Mouse (Mus musculus) heart, embryonic 13.5 days (tissue): ENCODE results near the gene Efnb1. TPM values are rescaled to one million over a fixed set of nuclear protein-coding genes. Genes with fewer than 3 reads are reported as not detected.
A peak's percentile ranks its signal among the peaks of the same experiment; 100 is the strongest.
"Not testable (repeated sequence)": the region's sequence is repeated elsewhere in the genome, so short reads cannot be mapped to it uniquely, and the experiment has no call there.

ENCODE experiments used
- ATAC-seq: fragments of 200-750 bp; cut with Nextera tagmentation; 2 replicates; pipeline ENCODE4 v1.8.0; 2017; ENCODE audit warnings: moderate TSS enrichment; ENCODE audit not compliant: insufficient number of reproducible peaks, low FRiP score, low TSS enrichment; ENCODE audit errors: extremely low read depth
- H3K27ac ChIP-seq: fragments of 300-500 bp; sonication (generic); replicated peaks from 2 replicates; pipeline ENCODE4 v1.5.1; 2015; ENCODE audit warnings: moderate library complexity, mild to moderate bottlenecking, inconsistent platforms
- H3K27me3 ChIP-seq: fragments of 300-500 bp; sonication (generic); replicated peaks from 2 replicates; pipeline ENCODE4 v1.6.1; 2015; ENCODE audit warnings: mild to moderate bottlenecking, inconsistent platforms
- H3K36me3 ChIP-seq: fragments of 300-500 bp; sonication (generic); 2 replicates; pipeline ENCODE4 v1.6.1; 2015; ENCODE audit warnings: mild to moderate bottlenecking, inconsistent platforms
- H3K4me1 ChIP-seq: fragments of 300-500 bp; sonication (generic); 2 replicates; pipeline ENCODE4 v1.6.1; 2015; ENCODE audit warnings: inconsistent platforms
- H3K4me2 ChIP-seq: fragments of 300-500 bp; sonication (generic); 2 replicates; pipeline ENCODE4 v1.6.1; 2015; ENCODE audit warnings: inconsistent platforms, mild to moderate bottlenecking, moderate library complexity
- H3K4me3 ChIP-seq: fragments of 300-500 bp; sonication (generic); 2 replicates; pipeline ENCODE4 v1.5.1; 2015; ENCODE audit warnings: moderate library complexity, mild to moderate bottlenecking, inconsistent platforms
- H3K9ac ChIP-seq: fragments of 300-500 bp; sonication (generic); 2 replicates; pipeline ENCODE4 v1.6.1; 2015; ENCODE audit warnings: inconsistent platforms, mild to moderate bottlenecking, moderate library complexity
- H3K9me3 ChIP-seq: fragments of 300-500 bp; sonication (generic); 2 replicates; pipeline ENCODE4 v1.6.1; 2016; ENCODE audit warnings: inconsistent platforms
- WGBS: fragments of 180-500 bp; shearing (Covaris S2); methylation state at CpG from one replicate; pipeline ENCODE4 v1.1.7; 2015; ENCODE audit warnings: mixed read lengths; 5-methylcytosine and 5-hydroxymethylcytosine counted together
- polyA plus RNA-seq: library from polyadenylated mRNA; unstranded; fragments of >200 nt; fragmentation: Nextera tagmentation; extraction: Ambion mirVana; gene quantifications from 2 replicates; pipeline ENCODE4 v1.2.1, GENCODE M21; 2015

Efnb1 gene
- polyA plus RNA-seq: 20.6 and 20.8 TPM in 2 replicates

DNA sequence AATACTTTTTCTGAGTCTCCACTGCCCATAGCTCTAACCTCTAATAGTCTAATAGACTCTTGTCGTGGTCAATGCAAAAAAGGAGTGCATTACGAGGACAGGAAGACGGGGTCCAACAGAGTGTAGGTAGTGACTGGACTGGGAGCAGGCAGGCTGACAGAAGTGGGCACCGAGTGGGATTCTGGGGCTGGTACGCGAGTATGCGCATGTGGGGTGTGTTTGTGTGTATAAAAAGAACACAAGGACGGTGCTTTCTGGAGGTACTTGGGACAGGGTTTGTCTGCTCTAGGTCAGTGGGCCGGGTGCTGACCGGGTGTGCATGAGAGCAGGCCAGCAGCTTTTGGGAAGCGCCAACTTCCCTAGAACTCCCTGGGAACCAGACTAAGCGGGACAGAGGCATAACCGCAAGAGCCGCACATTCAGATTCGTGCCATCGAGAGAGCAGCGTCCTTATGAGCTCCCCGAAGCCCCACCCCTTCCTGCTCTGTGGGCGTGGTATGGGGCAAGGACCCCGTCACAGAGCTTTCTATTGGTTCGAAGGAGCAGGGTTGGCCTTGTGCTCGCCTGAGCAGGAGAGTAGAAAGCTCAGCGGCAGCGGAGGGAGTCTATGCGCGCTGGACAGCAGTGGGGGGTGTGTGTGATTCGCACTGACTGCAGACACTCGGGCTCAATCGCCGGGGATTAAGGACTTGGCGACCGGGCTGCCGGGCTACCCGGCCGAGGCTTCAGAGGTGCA lies at the start of gene Efnb1:
TSS of gene Efnb1 (plus strand) at position 608 of the 736 bp plus-strand sequence.
- Histone ChIP-seq H3K4me2 (peak within 1 kb of the TSS; percentile 73), H3K9me3 (no peaks in the 10 kb centered on the region), H3K4me1 (peaks cover 20% of the 10 kb centered on the region), H3K27ac (peak within 1 kb of the TSS; percentile 83), H3K9ac (peak within 1 kb of the TSS; percentile 91), H3K36me3 (no peaks in the 10 kb centered on the region), H3K4me3 (peak within 1 kb of the TSS; percentile 74), H3K27me3 (peaks cover 56% of the 10 kb centered on the region)
- 19% methylated on average over 35 of the region's 35 CpGs for WGBS
- ATAC-seq: peak; percentile 82

DNA sequence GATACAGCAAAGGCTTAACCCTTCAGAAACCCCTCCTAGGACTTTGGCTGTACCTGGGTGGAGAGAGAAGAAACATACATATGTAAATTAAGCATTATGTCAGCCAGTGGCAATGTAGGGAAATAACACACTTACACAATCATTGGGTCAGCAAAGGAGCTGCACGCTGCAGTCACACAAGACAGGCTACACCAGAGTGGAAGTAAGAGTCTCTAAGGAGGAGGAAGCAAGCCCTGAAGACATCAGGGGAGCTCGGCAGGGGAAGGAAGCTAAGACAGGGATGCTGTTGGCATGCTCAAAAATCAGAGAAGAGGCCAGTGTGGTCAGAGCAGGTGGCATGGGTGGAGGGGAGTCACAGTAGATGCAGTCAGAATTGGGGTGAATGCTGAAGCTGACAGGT lies 43.2 kb upstream of the Efnb1 start:
- Histone ChIP-seq H3K9me3 (no peaks in the 10 kb centered on the region), H3K36me3 (no peaks in the 10 kb centered on the region), H3K4me3 (no peak overlapping the region), H3K4me2 (no peak overlapping the region), H3K27me3 (peaks cover 51% of the 10 kb centered on the region), H3K4me1 (no peaks in the 10 kb centered on the region), H3K9ac (no peak overlapping the region), H3K27ac (no peak overlapping the region)
- no peak for ATAC-seq
- 58% methylated on average over 2 of the region's 2 CpGs for WGBS

DNA sequence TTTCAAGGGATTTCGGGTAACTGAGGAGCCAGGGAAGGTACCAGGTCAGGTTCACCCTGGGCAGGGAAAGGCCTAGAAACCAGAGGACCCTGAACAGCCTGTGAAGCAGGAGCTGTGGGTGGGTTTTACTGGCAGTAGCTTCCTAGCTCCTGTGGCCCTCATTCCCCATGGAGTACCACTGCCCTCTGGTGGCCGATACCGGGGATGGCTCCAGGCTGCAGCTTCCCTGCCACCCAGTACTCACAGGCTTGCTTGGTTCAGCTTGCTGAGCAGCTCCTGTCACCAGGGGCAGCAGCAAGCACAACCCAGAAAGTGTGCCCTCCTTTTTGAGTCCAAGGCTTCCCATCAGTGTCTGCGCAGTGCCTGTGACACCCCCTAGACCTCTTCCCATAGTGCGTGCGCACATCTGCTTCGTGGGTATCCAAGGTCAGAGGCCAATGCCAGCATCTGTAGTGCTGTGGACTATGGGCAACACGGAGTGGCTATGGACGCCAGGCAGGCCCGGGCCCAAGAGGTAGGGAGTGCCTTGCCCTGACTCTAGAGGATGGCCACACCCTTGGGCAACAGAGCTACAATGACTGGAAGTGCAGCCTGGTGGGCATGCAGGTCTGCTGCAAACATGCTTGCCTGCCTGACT lies 24.7 kb upstream of the Efnb1 start:
- H3K27ac ChIP-seq, H3K4me2 ChIP-seq, H3K4me3 ChIP-seq, H3K4me1 ChIP-seq, H3K36me3 ChIP-seq, H3K27me3 ChIP-seq, ATAC-seq, H3K9me3 ChIP-seq, H3K9ac ChIP-seq: not testable (repeated sequence)
- WGBS: 74% methylated on average over 7 of the region's 10 CpGs

DNA sequence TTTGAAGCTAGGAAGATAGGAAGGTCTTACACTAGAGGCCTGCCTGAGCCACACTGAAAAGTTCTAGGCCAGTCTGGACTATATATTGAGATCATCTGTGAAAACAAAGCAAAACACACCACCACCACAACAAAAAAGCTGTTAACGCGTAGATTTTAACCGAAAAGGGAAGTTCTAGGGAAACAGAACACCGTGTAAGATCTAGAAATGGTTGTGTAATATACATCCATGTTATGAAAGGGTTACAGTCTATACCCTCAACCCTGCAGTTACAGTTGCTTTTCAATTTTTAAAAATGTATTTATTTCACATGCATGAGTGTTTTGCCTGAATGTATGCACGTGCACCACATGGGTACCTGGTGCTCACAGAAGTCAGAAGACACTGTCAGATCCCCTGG lies 16.4 kb upstream of the Efnb1 start:
- 88% methylated on average over 5 of the region's 5 CpGs for WGBS
- ATAC-seq: no peak
- H3K4me3 ChIP-seq: no peak overlapping the region
- H3K27me3 ChIP-seq: no peaks in the 10 kb centered on the region
- H3K9me3 ChIP-seq: no peaks in the 10 kb centered on the region
- no peak overlapping the region for H3K9ac ChIP-seq
- no peaks in the 10 kb centered on the region for H3K36me3 ChIP-seq
- peaks cover 16% of the 10 kb centered on the region for H3K4me1 ChIP-seq
- no peak overlapping the region for H3K4me2 ChIP-seq
- no peak overlapping the region for H3K27ac ChIP-seq

DNA sequence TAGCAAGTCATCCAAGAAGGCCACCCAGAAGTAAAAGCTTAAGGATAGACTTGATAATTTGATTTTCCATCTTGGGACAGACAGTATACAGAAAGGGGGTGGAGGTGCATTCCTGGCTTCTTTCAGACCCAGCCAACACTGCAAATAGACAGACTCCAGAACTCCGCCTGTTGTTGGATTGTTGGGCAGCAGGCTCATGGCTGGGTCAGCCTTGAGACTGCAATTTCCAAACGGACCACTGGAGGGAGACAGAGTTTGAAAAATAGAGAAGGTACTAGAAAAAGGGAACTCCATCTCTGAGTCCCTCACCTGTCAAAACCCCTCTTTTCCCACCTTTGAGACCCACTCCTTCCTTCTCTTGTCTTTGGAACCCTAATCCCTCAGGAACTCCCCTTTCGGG lies 5.9 kb upstream of the Efnb1 start:
- Histone ChIP-seq H3K4me1 (peaks cover under 1% of the 10 kb centered on the region; the same call in 1 of the 2 replicates), H3K9ac (no peak overlapping the region), H3K4me2 (no peak overlapping the region), H3K27me3 (peaks cover 62% of the 10 kb centered on the region), H3K9me3 (no peaks in the 10 kb centered on the region), H3K36me3 (no peaks in the 10 kb centered on the region), H3K4me3 (no peak overlapping the region), H3K27ac (no peak overlapping the region)
- ATAC-seq: no peak
- 35% methylated on average over 3 of the region's 3 CpGs for WGBS

DNA sequence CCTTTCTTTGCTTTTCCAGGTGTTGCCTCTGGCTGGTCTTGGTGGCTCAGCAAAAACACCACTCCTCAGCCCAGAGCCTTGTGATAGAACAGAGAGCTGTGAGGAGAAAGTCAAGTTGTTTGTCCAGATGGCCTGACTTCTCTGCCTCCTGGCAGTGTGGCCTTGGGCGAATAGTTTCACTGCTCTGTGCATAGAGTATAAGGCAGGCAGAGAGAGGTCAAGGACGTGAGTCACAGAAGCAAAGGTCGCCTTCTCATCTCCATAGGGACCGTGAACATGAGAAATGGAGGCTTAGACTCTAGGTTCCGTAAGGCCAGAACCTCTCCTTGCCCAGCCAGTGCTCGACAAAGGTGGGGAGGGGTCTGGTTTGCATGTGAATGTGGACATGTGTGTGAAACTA lies 3.4 kb upstream of the Efnb1 start:
- H3K4me2 ChIP-seq: no peak overlapping the region
- H3K4me3 ChIP-seq: no peak overlapping the region
- H3K27me3 ChIP-seq: peaks cover 53% of the 10 kb centered on the region
- peaks cover 5% of the 10 kb centered on the region; the same call in 1 of the 2 replicates for H3K4me1 ChIP-seq
- H3K9ac ChIP-seq: no peak overlapping the region
- no peak overlapping the region for H3K27ac ChIP-seq
- no peaks in the 10 kb centered on the region for H3K36me3 ChIP-seq
- 73% methylated on average over 6 of the region's 6 CpGs for WGBS
- no peaks in the 10 kb centered on the region for H3K9me3 ChIP-seq
- no peak for ATAC-seq

DNA sequence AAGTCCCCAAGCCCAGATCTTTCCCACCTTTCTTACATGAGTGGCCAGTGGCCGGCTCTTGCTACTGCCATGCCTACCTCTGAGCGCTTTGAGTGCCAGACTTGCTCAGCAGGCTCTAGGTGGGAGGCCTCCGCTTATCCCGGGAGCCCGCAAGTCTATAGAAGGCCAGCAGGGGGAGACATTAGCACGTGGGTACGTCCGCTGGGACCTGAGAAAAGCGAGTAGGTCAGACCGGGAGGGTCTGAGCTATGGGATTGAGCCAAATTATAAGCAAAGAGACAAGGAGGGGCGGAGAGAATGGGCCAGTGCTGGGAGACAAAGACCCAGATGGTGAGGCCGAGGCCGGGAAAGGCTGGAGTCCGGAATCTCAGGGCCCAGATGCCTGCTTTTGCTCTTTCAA lies 1.0 kb upstream of the Efnb1 start:
- Histone ChIP-seq H3K4me3 (peak overlapping the region; percentile 74), H3K36me3 (no peaks in the 10 kb centered on the region), H3K9me3 (no peaks in the 10 kb centered on the region), H3K27ac (peak overlapping the region; percentile 74), H3K4me1 (peaks cover 13% of the 10 kb centered on the region), H3K27me3 (peaks cover 51% of the 10 kb centered on the region), H3K9ac (peak overlapping the region; percentile 75), H3K4me2 (peak overlapping the region; percentile 73)
- WGBS: 3% methylated on average over 14 of the region's 14 CpGs
- no peak for ATAC-seq

DNA sequence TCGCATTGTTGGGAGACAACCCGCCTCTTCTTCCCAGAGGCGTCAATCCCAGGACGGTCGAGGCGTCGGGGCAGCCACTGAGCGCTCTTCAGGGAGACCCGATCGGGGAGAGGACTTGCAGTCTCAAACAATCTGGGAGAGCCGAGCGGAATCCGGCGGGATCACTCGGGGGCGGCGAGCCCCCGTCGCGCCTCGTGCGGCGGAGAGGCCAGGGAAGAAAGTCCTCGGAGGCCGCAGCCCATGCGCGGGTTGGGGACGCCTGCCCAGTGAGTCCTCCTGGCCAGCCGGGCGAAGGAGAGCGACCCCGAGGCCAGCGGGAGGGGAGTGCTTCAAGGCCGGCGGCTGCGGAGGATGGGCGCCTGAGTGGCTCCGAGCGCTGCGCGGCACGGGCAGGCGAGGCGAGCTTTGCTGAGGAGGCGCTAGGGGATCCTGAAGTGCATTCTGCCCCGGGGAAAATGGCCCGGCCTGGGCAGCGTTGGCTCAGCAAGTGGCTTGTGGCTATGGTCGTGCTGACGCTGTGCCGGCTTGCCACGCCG lies 569 bp downstream of the Efnb1 start:
- Histone ChIP-seq H3K4me2 (peak overlapping the region; percentile 73), H3K9me3 (no peaks in the 10 kb centered on the region), H3K36me3 (no peaks in the 10 kb centered on the region), H3K4me3 (peak overlapping the region; percentile 74), H3K9ac (peak overlapping the region; percentile 91), H3K27ac (peak overlapping the region; percentile 83), H3K4me1 (peaks cover 28% of the 10 kb centered on the region), H3K27me3 (peaks cover 52% of the 10 kb centered on the region)
- ATAC-seq: no peak
- 14% methylated on average over 53 of the region's 53 CpGs for WGBS

DNA sequence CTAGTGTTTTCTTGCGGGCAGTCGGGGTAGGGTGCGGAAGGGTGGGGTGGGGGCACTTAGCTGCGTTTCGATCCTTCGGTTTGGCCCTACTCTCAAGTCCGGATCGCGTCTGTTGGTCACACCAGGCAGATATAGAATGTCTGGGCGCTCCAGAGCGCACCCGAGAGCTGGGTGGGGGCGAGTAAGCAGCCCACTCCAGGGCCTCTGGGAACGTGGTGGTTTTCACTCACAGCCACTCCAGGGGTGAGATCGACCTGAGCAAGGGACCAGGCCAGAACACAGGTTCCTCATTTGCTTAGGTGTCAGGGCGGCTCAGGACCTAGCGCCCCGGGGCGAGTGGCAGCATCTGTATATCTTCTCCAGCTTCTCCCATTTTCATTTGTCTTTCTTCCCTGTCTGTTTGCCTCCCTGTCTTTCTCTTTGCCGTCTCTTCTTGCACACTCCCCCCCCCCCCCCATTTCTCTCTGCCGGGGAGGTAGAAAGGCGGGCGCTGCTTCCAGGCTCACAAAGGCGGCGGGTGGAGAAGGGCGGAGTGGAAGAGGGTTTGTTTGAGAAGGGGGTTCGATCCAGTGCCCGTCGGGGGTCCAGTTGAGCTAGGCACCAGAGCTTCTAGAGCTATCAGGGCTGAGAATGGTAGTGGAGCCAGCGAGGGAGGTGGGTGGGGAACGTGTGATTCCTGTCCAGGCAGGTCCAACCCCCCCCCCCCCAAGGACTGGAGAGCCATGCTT lies 1.4 kb downstream of the Efnb1 start:
- Histone ChIP-seq H3K27me3 (peaks cover 44% of the 10 kb centered on the region), H3K4me1 (peaks cover 35% of the 10 kb centered on the region), H3K36me3 (no peaks in the 10 kb centered on the region), H3K4me3 (peak overlapping the region; percentile 74), H3K9me3 (no peaks in the 10 kb centered on the region), H3K4me2 (peak overlapping the region; percentile 73), H3K9ac (peak overlapping the region; percentile 91), H3K27ac (peak overlapping the region; percentile 83)
- ATAC-seq: no peak; the same call in 1 of the 2 replicates
- 13% methylated on average over 30 of the region's 31 CpGs for WGBS

DNA sequence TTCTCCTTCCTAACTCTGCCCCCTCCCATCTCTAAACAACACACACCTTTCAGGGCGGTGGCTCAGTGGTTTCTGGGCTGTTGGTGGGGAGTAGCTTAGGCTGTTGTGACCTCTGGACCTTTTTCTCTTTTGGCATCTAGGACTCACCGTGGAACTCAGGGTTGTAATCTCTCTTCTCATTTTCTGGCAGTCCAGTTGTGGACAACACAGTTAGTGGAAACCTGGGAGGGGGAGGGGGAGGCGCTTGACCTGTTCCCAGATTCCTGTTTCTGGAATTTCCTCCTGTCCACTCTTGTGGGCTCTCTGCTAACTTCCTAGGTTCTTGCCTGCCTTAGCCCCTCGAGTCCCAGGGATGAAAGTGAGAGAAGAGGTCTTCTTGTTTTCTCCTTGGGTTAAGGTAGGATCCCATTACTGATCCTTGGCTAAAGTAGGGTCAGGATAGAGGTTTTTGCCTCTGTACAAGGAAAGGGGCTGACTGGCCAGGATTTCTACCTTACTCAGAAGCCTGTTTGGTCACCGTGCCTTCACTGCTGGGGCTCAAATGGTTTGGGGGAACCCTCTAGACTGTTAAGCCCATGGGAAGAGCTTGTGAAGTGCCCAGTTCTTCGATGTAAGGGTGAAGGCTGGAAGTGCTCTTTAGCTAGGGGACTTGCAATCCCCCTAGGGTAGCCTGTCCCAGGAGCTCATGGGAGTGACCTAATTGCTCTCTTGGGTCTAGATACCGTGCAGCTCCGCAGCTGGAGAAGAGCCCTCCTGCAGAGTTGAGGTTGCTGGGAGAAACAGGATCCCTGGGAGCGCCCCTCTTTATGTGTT lies 2.2 kb downstream of the Efnb1 start:
- Histone ChIP-seq H3K27ac (peak overlapping the region; percentile 83), H3K4me2 (peak overlapping the region; percentile 73), H3K4me1 (peaks cover 42% of the 10 kb centered on the region), H3K36me3 (no peaks in the 10 kb centered on the region), H3K27me3 (peaks cover 37% of the 10 kb centered on the region), H3K9ac (peak overlapping the region; percentile 91), H3K9me3 (no peaks in the 10 kb centered on the region), H3K4me3 (peak overlapping the region; percentile 74)
- ATAC-seq: no peak
- 15% methylated on average over 8 of the region's 9 CpGs for WGBS
